ENCODE assay signal across 9 mouse cellular contexts in genomic region chr3:53004406-53005114, GRCm38 (mm10). TPM values are rescaled to one million over a fixed set of nuclear protein-coding genes. Genes with fewer than 3 reads are reported as not detected.
DNase-seq lines count a peak whose midpoint lies in the region; ATAC-seq lines count a peak whose summit lies in the region.
"Had no signal": no experiment of that assay in that cellular context is flagged by ENCODE, and none has a peak within 500 bp of the region (broad histone marks: within the 10 kb centered on the region; RNA-seq: fewer than 3 reads in every experiment).

No protein-coding gene starts in this region.

- WGBS in intestine, embryonic 15.5 days, result 69% methylated on average over 2 of the region's 2 CpGs

- no peak overlapping the region for H3K9ac ChIP-seq in intestine, embryonic 15.5 days
- H3K9ac ChIP-seq: lung, embryonic 15.5 days had no signal

- H3K4me3 ChIP-seq in intestine, embryonic 15.5 days (replicated peaks), result no peak overlapping the region
- H3K4me3 ChIP-seq: lung, embryonic 15.5 days had no signal

- H3K4me1 ChIP-seq in intestine, embryonic 15.5 days (replicated peaks), result 0 out of 2 replicates have a peak, but pooled peaks cover 2% of the 10 kb centered on the region
- H3K4me1 ChIP-seq: lung, embryonic 15.5 days had no signal

- H3K9me3 ChIP-seq in intestine, embryonic 15.5 days, result no peaks in the 10 kb centered on the region
- H3K9me3 ChIP-seq: lung, embryonic 15.5 days had no signal

- peak; percentile 19 for DNase-seq in adrenal gland, postnatal 10 days
- no peak for DNase-seq in adrenal gland, adult 8-10 months
- peak; percentile 49 for DNase-seq in layer of hippocampus, adult 9-10 months (ENCODE audit: low spot score)
- DNase-seq in layer of hippocampus, adult 8-10 months (ENCODE audit: low spot score in 2 of 2), result no peak
- DNase-seq in Muller cell, postnatal 12 days (ENCODE audit: inconsistent ontology term), result peak; percentile 26
- DNase-seq in retina, embryonic 14.5 days (ENCODE audit: low spot score), result peak; percentile 67

- no peak overlapping the region for H3K4me2 ChIP-seq in intestine, embryonic 15.5 days (replicated peaks)
- H3K4me2 ChIP-seq: lung, embryonic 15.5 days had no signal

- H3K36me3 ChIP-seq in intestine, embryonic 15.5 days, result no peaks in the 10 kb centered on the region; the same call in none of the 2 replicates

- no peaks in the 10 kb centered on the region for H3K27me3 ChIP-seq in intestine, embryonic 15.5 days (replicated peaks)
- H3K27me3 ChIP-seq: lung, embryonic 15.5 days had no signal

- no peak overlapping the region for H3K27ac ChIP-seq in intestine, embryonic 15.5 days
- H3K27ac ChIP-seq: lung, embryonic 15.5 days had no signal

- ATAC-seq in hematopoietic stem cell, adult 5-6 weeks (replicated peaks in 1 of 2; ENCODE audit: insufficient read depth in 1 of 2, low FRiP score in 2 of 2, low TSS enrichment in 1 of 2, low read depth in 1 of 2, poor library complexity in 2 of 2, severe bottlenecking in 2 of 2), result peak; percentile 53 to 71
- no peak for ATAC-seq in intestine, embryonic 15.5 days

RNA-seq across cellular contexts. Expression of gene Cog6, which starts 12.5 kb away (rescaled TPM):
- total RNA-seq in adrenal gland, postnatal 10 days (2021), result 10 to 100 TPM; 33.8 to 40.6 TPM
- 10 to 100 TPM; 31.3 to 38.8 (median 38.1) TPM for total RNA-seq in adrenal gland, adult 8-10 months (2022)
- total RNA-seq in layer of hippocampus, adult 8-10 months (2022), result 10 to 100 TPM; 36.2 to 44.2 (median 40.9) TPM
- 22.0 and 51.5 TPM in 2 replicates for total RNA-seq in hematopoietic stem cell, adult 5-6 weeks (2017)
- polyA plus RNA-seq in intestine, embryonic 15.5 days (2015; fragmentation: Nextera tagmentation; extraction: Ambion mirVana), result 35.7 and 38.6 TPM in 2 replicates

RNA-seq across cellular contexts. Expression of gene Lhfp, which starts 36.8 kb away (rescaled TPM):
- total RNA-seq in adrenal gland, postnatal 10 days (2021), result 10 to 100 TPM; 24.4 to 28.7 TPM
- 10 to 100 TPM; 17.4 to 26.7 (median 23.4) TPM for total RNA-seq in adrenal gland, adult 8-10 months (2022)
- total RNA-seq in layer of hippocampus, adult 8-10 months (2022), result 10 to 100 TPM; 16.6 to 21.7 (median 19.1) TPM
- total RNA-seq in hematopoietic stem cell, adult 5-6 weeks (2017), result 0.44 TPM in 1 of 2 replicates, not detected in the other
- polyA plus RNA-seq in intestine, embryonic 15.5 days (2015; fragmentation: Nextera tagmentation; extraction: Ambion mirVana), result 41.0 and 42.8 TPM in 2 replicates

Comparison
In these comparisons a context has a peak if more than half of its experiments do, and no peak if none do; other contexts are left out.
1. DNase-seq: peak in adrenal gland, postnatal 10 days (single experiment), layer of hippocampus, adult 9-10 months (single experiment), Muller cell, postnatal 12 days (single experiment) and retina, embryonic 14.5 days (single experiment); none in adrenal gland, adult 8-10 months (single experiment) and layer of hippocampus, adult 8-10 months (0 of 2).
2. RNA of gene Lhfp, which starts 36.8 kb away (total RNA-seq): 24.4 to 28.7 TPM in adrenal gland, postnatal 10 days, 17.4 to 26.7 TPM in adrenal gland, adult 8-10 months and 16.6 to 21.7 TPM in layer of hippocampus, adult 8-10 months; 0.44 TPM in hematopoietic stem cell, adult 5-6 weeks; every median in the first group is over 10 times any median in the second.